Mouse (Mus musculus): ENCODE measurements at regions not wholly inside any gene's neighbourhood (a gene's known extent, or its start where the extent isn't known, plus 50 kb on each side); places are given as distances from the start of the nearest gene placed in this dataset.

DNA sequence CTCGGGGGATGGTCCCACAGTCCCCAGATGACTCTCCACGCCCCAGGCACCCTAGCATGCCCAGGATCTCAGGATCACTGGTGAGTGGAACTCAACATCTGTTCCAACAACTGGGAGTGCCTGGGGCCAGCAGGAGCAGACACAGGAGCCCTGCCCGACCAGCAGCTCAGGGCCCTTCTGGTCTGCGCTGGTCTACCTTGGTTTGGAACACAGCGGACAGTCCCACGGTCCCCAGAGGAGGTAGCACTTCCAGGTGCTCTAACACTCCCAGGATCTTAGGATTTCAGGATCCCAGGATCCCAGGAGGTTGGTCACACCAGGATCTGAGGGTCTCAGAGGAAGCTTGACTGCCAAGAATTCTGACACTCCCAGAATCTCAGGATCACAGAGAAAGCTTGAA lies 131.8 kb downstream of the Thbs2 start:
- no peaks in the 10 kb centered on the region for H3K27me3 ChIP-seq (ENCODE audit: insufficient read depth, poor library complexity, severe bottlenecking)
- DNase-seq (ENCODE audit: low spot score), result no peak
- H3K4me1 ChIP-seq (replicated peaks), result no peaks in the 10 kb centered on the region
- H3K27ac ChIP-seq, result no peak overlapping the region
- no peaks in the 10 kb centered on the region for H3K36me3 ChIP-seq
- WGBS, result 85% methylated on average over 6 of the region's 6 CpGs
- H3K4me3 ChIP-seq, result no peak overlapping the region
- no peaks in the 10 kb centered on the region for H3K9me3 ChIP-seq

DNA sequence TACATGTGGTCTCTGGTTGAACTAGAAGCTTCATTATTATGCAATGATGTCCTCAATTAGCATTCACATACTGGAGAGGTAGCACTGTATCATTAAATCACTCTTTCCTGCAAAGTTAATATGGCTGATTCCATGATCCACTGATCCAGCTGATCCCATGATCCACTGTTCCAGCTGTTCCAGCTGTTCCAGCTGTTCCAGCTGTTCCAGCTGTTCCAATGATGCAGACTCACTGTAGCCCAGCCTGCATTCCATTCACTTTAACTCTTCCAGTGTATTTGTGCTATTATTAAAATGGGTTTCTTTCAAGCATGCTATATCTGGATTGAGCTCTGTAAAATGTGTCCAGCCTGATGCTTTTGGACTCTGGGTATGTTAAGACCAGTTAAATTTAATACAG lies 136.8 kb downstream of the Thbs2 start:
- no peak for DNase-seq (ENCODE audit: low spot score)
- H3K36me3 ChIP-seq, result no peaks in the 10 kb centered on the region

DNA sequence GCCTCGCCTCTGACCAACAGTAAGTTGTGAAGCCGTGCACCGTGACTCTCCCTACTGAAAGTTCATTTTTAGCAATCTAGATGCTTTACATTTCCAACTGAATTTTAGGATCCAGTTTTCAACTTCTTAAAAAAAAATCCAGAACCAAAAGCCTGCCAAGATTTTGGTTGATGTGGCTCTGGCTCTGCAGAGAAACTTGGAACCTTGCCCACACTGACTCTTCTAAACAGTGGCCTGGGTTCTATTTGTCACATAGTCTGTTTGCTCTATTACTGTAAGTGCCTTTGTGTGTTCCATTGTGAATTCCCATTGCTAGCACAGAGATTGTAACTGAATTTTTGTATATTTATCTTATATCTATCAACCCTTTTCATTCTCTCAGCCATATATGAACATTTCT lies 140.8 kb downstream of the Thbs2 start:
- 72% methylated on average over 3 of the region's 3 CpGs for WGBS
- Histone ChIP-seq H3K27me3 (ENCODE audit: insufficient read depth, poor library complexity, severe bottlenecking) (no peaks in the 10 kb centered on the region), H3K9me3 (0 out of 2 replicates have a peak, but pooled peaks cover 3% of the 10 kb centered on the region), H3K4me3 (no peak overlapping the region), H3K36me3 (no peaks in the 10 kb centered on the region), H3K27ac (no peak overlapping the region), H3K4me1 (replicated peaks) (peaks cover 4% of the 10 kb centered on the region)
- no peak for DNase-seq (ENCODE audit: low spot score)

More for the DNA sequence above, 136.8 kb downstream of the Thbs2 start:
- Histone ChIP-seq H3K4me3 (no peak overlapping the region), H3K4me1 (replicated peaks) (peaks cover 2% of the 10 kb centered on the region), H3K9me3 (no peaks in the 10 kb centered on the region), H3K27me3 (ENCODE audit: insufficient read depth, poor library complexity, severe bottlenecking) (no peaks in the 10 kb centered on the region), H3K27ac (no peak overlapping the region)

DNA sequence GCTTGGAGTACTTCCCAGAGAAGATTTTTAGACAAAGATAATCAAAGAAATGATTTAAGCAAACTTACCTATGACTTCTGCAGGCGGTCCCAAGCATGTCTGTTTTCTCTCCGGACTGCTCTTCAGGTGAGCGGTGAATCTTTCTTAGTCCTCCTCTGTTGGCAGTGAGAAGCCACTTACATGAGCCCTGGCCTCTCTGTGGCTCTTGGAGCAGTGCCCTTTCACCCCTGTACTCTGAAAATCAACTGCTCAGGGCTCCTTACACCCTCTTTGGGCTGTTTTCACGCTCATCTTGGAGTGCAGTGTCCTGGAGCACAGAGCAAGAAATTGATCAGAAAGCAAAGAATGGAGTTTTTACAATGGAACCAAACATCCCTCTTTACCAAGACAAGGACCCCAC lies 142.0 kb downstream of the Thbs2 start:
- DNase-seq (ENCODE audit: low spot score), result no peak
- no peaks in the 10 kb centered on the region for H3K27me3 ChIP-seq (ENCODE audit: insufficient read depth, poor library complexity, severe bottlenecking)
- 74% methylated on average over 4 of the region's 4 CpGs for WGBS

DNA sequence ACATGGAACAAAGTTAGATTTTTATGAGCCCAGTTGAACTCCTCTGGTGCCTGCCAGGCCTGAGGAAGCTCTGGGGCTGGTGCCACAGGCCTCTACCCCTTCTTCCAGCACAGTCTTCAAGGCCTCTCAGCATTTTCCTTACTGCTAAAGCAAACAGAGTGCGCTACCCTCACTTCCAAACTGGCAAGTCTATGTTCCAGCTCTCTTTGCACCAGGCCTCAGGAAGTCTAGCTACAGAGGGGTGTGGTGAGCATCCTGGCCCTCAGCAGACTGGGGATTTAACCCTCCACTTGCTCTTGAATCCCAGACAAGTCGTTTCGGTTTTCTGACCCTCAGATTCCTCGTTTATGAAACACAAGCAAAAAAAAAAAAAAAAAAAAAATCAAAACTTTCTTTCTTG lies 142.4 kb downstream of the Thbs2 start:
- WGBS, result 75% methylated on average over 4 of the region's 4 CpGs
- no peak overlapping the region for H3K27ac ChIP-seq
- no peaks in the 10 kb centered on the region for H3K36me3 ChIP-seq
- DNase-seq (ENCODE audit: low spot score), result no peak
- no peak overlapping the region for H3K4me3 ChIP-seq
- H3K27me3 ChIP-seq (ENCODE audit: insufficient read depth, poor library complexity, severe bottlenecking), result no peaks in the 10 kb centered on the region
- peaks cover 4% of the 10 kb centered on the region for H3K4me1 ChIP-seq (replicated peaks)
- H3K9me3 ChIP-seq, result peaks cover 14% of the 10 kb centered on the region; the same call in 1 of the 2 replicates

More for the DNA sequence above, 142.0 kb downstream of the Thbs2 start:
- peaks cover 4% of the 10 kb centered on the region for H3K4me1 ChIP-seq (replicated peaks)
- no peaks in the 10 kb centered on the region for H3K36me3 ChIP-seq
- H3K27ac ChIP-seq, result no peak overlapping the region
- peaks cover 14% of the 10 kb centered on the region; the same call in 1 of the 2 replicates for H3K9me3 ChIP-seq
- H3K4me3 ChIP-seq, result no peak overlapping the region

DNA sequence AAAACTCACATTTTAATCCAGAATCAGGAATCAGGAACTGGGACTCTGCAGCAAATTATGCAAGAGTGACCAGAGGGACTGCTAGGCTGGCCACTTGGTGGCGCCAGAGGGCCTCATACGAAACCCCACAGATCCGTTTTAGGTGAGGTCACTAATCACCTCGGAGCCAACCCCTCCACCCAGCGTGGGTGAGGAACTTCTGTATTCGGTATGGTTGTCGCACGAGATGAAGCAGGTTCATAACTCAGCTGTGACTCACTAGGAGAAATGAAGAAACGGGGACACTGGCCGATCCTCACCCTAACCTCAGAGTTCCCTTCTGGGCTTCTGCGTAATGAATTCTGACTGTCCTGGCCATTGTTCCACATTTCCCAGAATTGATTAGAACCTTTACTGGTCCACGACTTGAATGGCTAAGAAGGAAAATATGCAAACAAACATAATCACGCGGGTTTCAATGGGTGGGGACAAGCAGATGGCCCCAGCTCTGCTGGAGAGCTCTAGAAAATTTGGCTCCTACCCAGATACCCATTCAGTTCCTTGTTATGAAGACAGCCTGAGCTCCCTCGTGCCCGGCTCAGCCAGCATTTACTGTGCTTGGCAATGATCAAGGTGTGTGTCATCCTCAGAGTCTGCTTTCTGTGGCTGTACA lies 148.1 kb downstream of the Thbs2 start:
- WGBS, result 35% methylated on average over 16 of the region's 16 CpGs
- peaks cover 14% of the 10 kb centered on the region; the same call in 1 of the 2 replicates for H3K9me3 ChIP-seq
- no peaks in the 10 kb centered on the region for H3K36me3 ChIP-seq
- H3K4me1 ChIP-seq (replicated peaks), result no peaks in the 10 kb centered on the region
- no peaks in the 10 kb centered on the region for H3K27me3 ChIP-seq (ENCODE audit: insufficient read depth, poor library complexity, severe bottlenecking)
- no peak overlapping the region for H3K27ac ChIP-seq
- H3K4me3 ChIP-seq, result no peak overlapping the region
- peak; percentile 75 for DNase-seq (ENCODE audit: low spot score)

DNA sequence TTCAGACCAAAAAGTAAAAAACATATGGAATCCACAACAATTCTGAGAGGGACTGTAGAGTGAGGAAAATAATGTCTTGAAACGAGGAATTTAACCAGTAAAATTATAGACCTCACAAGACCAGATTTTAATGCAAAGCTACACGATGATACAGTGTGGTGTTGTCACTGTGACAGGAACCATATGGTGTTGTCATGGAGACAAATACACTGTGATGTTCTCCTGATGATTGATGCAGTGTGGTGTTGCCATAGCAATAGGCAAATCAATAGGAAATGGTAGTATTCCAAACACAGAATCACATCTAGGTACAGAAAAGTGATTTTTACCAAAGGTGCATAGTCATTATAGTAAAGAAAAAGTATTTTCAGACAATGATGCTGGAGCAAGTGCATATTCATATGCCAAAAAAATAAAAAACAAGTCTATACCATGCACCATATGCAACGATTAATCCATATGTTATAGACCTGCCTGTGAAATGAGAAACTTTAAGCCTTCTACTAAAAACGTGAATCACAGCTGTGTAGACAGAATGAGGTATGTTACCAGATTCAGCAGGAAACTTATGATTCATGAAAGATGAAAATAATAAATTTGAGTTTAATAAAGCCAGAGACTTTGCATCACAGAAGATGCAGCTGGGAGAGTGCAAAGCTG lies 149.6 kb downstream of the Thbs2 start:
- H3K4me1 ChIP-seq (replicated peaks), result no peaks in the 10 kb centered on the region
- H3K27me3 ChIP-seq (ENCODE audit: insufficient read depth, poor library complexity, severe bottlenecking), result no peaks in the 10 kb centered on the region
- no peak for DNase-seq (ENCODE audit: low spot score)
- no peaks in the 10 kb centered on the region for H3K36me3 ChIP-seq
- H3K4me3 ChIP-seq, result no peak overlapping the region
- peaks cover 14% of the 10 kb centered on the region; the same call in 1 of the 2 replicates for H3K9me3 ChIP-seq
- no peak overlapping the region for H3K27ac ChIP-seq
- WGBS, result 66% methylated on average over 4 of the region's 4 CpGs

DNA sequence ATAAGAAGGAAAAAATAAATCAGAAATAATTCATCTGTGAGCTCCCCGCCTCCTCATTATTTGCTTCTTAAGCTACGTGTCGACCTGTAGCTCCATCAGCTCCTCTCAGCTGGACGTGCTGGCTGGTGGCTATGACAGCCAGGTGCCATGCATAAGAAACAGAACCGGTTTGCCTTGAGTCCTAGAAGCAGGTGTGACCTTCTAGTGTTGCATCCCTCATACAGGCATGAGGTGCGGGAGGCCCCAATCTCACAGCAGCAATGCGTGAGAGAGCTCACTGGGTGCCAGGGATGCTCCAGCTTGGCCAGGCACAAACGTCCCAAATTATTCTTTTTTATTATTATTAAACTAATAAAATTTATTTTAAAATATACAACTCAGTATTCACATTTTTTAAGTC lies 153.0 kb downstream of the Thbs2 start:
- DNase-seq (ENCODE audit: low spot score), result no peak
- no peaks in the 10 kb centered on the region for H3K9me3 ChIP-seq
- H3K4me1 ChIP-seq (replicated peaks), result no peaks in the 10 kb centered on the region
- WGBS, result 84% methylated on average over 8 of the region's 8 CpGs
- no peaks in the 10 kb centered on the region for H3K27me3 ChIP-seq (ENCODE audit: insufficient read depth, poor library complexity, severe bottlenecking)
- no peak overlapping the region for H3K27ac ChIP-seq
- H3K36me3 ChIP-seq, result no peaks in the 10 kb centered on the region
- H3K4me3 ChIP-seq, result no peak overlapping the region

DNA sequence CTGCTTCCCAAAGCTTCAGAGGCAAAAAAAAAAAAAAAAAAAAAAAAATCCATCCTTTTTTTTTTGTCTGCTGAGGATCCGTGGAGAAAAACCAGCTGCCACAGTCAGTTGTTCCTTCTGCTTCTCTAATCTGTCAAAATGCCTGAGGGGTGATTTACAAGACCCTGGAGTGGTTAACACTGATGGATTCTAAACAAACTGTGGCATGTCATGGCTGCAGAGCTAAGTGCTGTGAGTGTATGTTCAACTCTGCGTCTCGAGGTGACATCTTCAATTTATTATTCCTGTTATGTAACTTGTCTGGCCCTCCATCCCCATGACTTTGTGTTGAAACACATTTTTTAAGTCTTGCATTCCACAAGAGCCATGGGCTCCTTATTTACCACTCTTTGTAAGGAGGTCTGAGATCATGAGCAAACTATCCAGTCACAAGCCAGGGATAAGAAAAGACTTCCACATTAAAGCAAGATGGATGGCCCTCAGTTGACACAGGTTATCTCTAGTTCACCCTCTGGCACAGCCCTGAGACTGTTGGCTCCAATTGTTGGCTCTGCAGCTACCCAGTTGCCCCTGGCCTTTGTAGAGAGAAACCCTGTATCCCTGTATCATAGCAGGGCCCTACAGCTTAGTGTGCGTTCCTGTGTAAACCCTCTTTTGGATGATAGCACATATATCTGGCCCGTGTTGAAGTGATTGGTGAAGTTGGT lies 153.6 kb downstream of the Thbs2 start:
- Histone ChIP-seq H3K36me3 (no peaks in the 10 kb centered on the region), H3K9me3 (no peaks in the 10 kb centered on the region)

DNA sequence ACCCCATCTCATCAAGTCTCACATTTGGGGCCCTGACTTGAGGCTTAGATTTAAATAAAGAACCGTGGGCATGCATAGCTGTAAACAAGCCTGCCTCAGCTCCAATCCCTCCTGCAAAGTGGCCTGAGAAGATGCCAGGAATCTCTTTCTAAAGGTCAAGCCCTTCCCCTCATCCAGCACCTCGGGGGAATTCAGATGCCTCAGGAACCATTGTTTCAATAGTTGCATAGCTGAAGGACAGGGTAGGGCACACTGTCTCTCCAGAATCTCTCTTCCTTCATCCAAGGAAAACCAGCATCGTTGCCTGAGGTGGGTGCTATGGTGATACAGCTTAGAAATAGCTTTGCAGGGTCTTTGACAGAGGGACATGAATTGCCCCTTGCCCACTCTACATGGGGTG lies 154.4 kb downstream of the Thbs2 start:
- no peak overlapping the region for H3K4me3 ChIP-seq
- DNase-seq (ENCODE audit: low spot score), result no peak
- 50% methylated on average over 3 of the region's 3 CpGs for WGBS
- no peaks in the 10 kb centered on the region for H3K4me1 ChIP-seq (replicated peaks)
- no peaks in the 10 kb centered on the region for H3K36me3 ChIP-seq
- no peaks in the 10 kb centered on the region for H3K9me3 ChIP-seq
- no peaks in the 10 kb centered on the region for H3K27me3 ChIP-seq (ENCODE audit: insufficient read depth, poor library complexity, severe bottlenecking)
- H3K27ac ChIP-seq, result no peak overlapping the region

More for the DNA sequence above, 153.6 kb downstream of the Thbs2 start:
- 82% methylated on average over 5 of the region's 5 CpGs for WGBS
- no peak for DNase-seq (ENCODE audit: low spot score)
- H3K4me3 ChIP-seq, result no peak overlapping the region
- no peak overlapping the region for H3K27ac ChIP-seq
- no peaks in the 10 kb centered on the region for H3K27me3 ChIP-seq (ENCODE audit: insufficient read depth, poor library complexity, severe bottlenecking)
- H3K4me1 ChIP-seq (replicated peaks), result no peaks in the 10 kb centered on the region

DNA sequence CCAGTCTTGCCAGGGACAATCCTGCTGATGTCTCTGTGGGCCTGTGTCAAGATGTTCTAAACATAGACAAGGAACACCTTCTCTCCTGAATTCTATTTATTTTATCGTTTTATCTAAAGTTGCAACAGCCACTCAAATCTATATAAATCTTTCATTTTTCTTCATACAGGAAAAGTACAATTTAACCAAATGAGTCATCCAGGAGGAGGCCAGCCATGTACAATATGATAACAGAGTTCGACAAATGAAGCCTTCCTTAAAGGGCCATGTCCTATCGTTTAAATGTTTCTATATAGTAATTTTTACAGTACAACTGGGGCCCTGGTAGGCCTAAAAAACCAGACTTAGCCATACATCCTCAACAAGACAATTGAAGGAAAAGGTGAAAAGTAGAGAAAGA lies 154.8 kb downstream of the Thbs2 start:
- Histone ChIP-seq H3K27ac (no peak overlapping the region), H3K27me3 (ENCODE audit: insufficient read depth, poor library complexity, severe bottlenecking) (no peaks in the 10 kb centered on the region), H3K36me3 (no peaks in the 10 kb centered on the region), H3K4me3 (no peak overlapping the region), H3K4me1 (replicated peaks) (no peaks in the 10 kb centered on the region), H3K9me3 (no peaks in the 10 kb centered on the region)
- DNase-seq (ENCODE audit: low spot score), result no peak
- WGBS, result 91% methylated on average over 3 of the region's 3 CpGs

DNA sequence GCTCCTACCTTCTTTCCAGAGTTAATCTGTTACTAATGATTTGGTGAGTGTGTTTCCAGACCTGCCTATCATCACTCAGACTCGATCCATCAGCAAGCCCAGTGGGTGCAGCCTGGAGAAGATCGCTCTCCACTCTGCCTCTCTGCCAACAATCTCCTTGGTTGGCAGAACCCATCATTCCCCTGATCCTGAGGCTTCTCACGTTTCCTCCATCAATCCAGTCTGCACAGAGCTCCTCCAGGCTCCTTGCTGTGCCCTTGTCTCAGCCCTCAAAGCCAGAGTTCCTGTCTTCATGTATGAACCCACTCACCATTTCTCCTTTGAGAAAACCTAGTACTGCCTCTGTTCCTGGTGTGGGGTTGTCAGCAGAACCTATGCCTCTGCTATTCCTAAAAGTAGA lies 155.5 kb downstream of the Thbs2 start:
- no peak for DNase-seq (ENCODE audit: low spot score)
- WGBS, result 73% methylated on average over 3 of the region's 3 CpGs
- H3K4me1 ChIP-seq (replicated peaks), result no peaks in the 10 kb centered on the region

DNA sequence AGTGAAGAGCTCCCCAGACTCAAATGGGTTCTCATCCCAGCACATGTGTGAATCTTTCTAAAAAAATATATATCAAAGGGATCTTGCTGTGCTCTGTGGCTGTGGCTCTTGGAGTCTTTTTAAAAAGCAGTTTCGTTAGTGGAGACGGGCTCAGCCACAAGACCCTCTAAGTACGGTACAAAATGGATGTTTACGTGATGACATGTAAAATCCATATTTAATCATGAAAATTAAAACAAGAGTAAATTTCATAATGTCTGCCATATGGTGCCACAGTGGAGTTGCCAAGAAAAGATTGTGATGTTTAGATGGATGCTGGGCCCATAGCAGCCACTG lies 161.1 kb downstream of the Thbs2 start:
- Histone ChIP-seq H3K36me3 (no peaks in the 10 kb centered on the region), H3K4me1 (replicated peaks) (no peaks in the 10 kb centered on the region), H3K27me3 (ENCODE audit: insufficient read depth, poor library complexity, severe bottlenecking) (no peaks in the 10 kb centered on the region), H3K27ac (no peak overlapping the region), H3K9me3 (no peaks in the 10 kb centered on the region), H3K4me3 (no peak overlapping the region)
- no peak for DNase-seq (ENCODE audit: low spot score)
- 97% methylated on average over 4 of the region's 4 CpGs for WGBS

More for the DNA sequence above, 155.5 kb downstream of the Thbs2 start:
- H3K27me3 ChIP-seq (ENCODE audit: insufficient read depth, poor library complexity, severe bottlenecking), result no peaks in the 10 kb centered on the region
- H3K9me3 ChIP-seq, result no peaks in the 10 kb centered on the region
- no peak overlapping the region for H3K4me3 ChIP-seq
- no peak overlapping the region for H3K27ac ChIP-seq
- no peaks in the 10 kb centered on the region for H3K36me3 ChIP-seq

Data from hindbrain, embryonic 10.5 days (tissue).